ENCODE assay signal across 17 mouse cellular contexts in the genomic region with DNA sequence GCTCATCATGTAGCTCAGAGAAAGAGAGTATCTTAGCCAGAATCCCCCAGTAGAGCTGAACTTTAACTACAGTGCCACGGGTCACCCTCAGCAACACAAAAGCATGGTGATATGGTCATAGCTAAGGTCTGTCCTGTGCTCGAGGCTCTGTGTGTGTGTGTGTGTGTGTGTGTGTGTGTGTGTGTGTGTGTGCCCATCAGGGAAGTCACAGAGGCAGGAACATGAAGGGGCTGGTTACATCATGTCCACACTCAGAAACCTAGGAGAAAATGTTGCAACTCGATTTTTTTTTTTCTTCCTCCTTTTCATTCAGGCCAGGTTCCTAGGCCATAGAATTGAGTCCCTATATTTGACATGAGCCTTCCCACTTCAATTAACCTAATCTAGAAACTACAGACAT.
DNase-seq lines count a peak whose midpoint lies in the region; ATAC-seq lines count a peak whose summit lies in the region.
"Had no signal": no experiment of that assay in that cellular context is flagged by ENCODE, and none has a peak within 500 bp of the region (broad histone marks: within the 10 kb centered on the region; RNA-seq: fewer than 3 reads in every experiment).

No protein-coding gene starts in this region.

- DNase-seq in kidney, adult 18-20 months = no peak
- no peak for DNase-seq in thymus, postnatal 0 days (ENCODE audit: low spot score)
- DNase-seq: adrenal gland, adult 2 months; adrenal gland, adult 8-10 months; adrenal gland, postnatal 10 days; adrenal gland, postnatal 14 days; adrenal gland, postnatal 25 days; adrenal gland, postnatal 36 days; B cell, adult 2 months; cerebellum, adult 11 months; cerebellum, adult 11-12 months; cerebellum, adult 18-20 months had no signal

- peak; percentile 84 for ATAC-seq in granulocyte monocyte progenitor cell, adult 5-6 weeks (replicated peaks; ENCODE audit: poor library complexity, severe bottlenecking)
- peak; percentile 69 for ATAC-seq in megakaryocyte progenitor cell, adult 5-6 weeks (replicated peaks; ENCODE audit: poor library complexity)
- ATAC-seq: activated CD4-positive, CD25-positive, alpha-beta regulatory T cell, adult 4 months; CD4-positive, CD25-positive, alpha-beta regulatory T cell, adult 4 months; Patski had no signal
